Mouse (Mus musculus) E14TG2a.4 (cell line): ENCODE measurements around the gene Myrfl.

ENCODE experiments used
- CTCF ChIP-seq: conservative IDR thresholded peaks from 2 replicates; pipeline ENCODE4 v1.5.1; 2014; ENCODE audit warnings: low read length
- NANOG ChIP-seq: IDR thresholded peaks from 2 replicates; pipeline ENCODE4 v1.6.1; 2014; ENCODE audit warnings: borderline replicate concordance, low read length, mixed read lengths

GRCm38 (mm10) chr10:116922161-116922560, 25.4 kb upstream of the Myrfl start:
- TF ChIP-seq CTCF (no peak), NANOG (no peak)
